7 mouse cellular contexts compared by ENCODE assay signal in genomic region chr8:72320803-72321583, GRCm38 (mm10). TPM values are rescaled to one million over a fixed set of nuclear protein-coding genes. Genes with fewer than 3 reads are reported as not detected.
DNase-seq lines count a peak whose midpoint lies in the region; ATAC-seq lines count a peak whose summit lies in the region.

No protein-coding gene starts in this region.

- peak overlapping the region; percentile 63; the same call in 1 of the 2 replicates for H3K4me3 ChIP-seq in midbrain, embryonic 10.5 days
- no peak overlapping the region for H3K4me3 ChIP-seq in midbrain, embryonic 11.5 days (ENCODE audit: low read depth, low read length)
- peak overlapping the region; percentile 77 to 89 for H3K4me3 ChIP-seq in heart, embryonic 14.5 days (ENCODE audit: control insufficient read depth in 1 of 2, insufficient read depth in 1 of 2, low read depth in 1 of 2, low read length in 2 of 2)
- H3K4me3 ChIP-seq in limb, embryonic 15.5 days: peak overlapping the region; percentile 68

- ATAC-seq in midbrain, embryonic 11.5 days (ENCODE audit: low FRiP score): no peak
- ATAC-seq in heart, embryonic 14.5 days (ENCODE audit: insufficient number of reproducible peaks, insufficient read depth, low FRiP score, low read depth): no peak
- ATAC-seq in limb, embryonic 15.5 days (ENCODE audit: insufficient number of reproducible peaks, low FRiP score, low TSS enrichment, low read depth): no peak

- H3K9ac ChIP-seq in midbrain, embryonic 11.5 days (ENCODE audit: low read length): no peak overlapping the region
- peak overlapping the region; percentile 86 for H3K9ac ChIP-seq in heart, embryonic 14.5 days (ENCODE audit: low read length)
- H3K9ac ChIP-seq in limb, embryonic 15.5 days: no peak overlapping the region

- WGBS in midbrain, embryonic 10.5 days: 63% methylated on average over 25 of the region's 25 CpGs
- WGBS in midbrain, embryonic 11.5 days: 64% methylated on average over 25 of the region's 25 CpGs
- WGBS in heart, embryonic 14.5 days: 59% methylated on average over 25 of the region's 25 CpGs
- 48% methylated on average over 25 of the region's 25 CpGs for WGBS in limb, embryonic 15.5 days

- no peaks in the 10 kb centered on the region for H3K36me3 ChIP-seq in midbrain, embryonic 10.5 days
- H3K36me3 ChIP-seq in midbrain, embryonic 11.5 days (ENCODE audit: control insufficient read depth, insufficient read depth, low read length): no peaks in the 10 kb centered on the region
- peaks cover 19% of the 10 kb centered on the region for H3K36me3 ChIP-seq in heart, embryonic 14.5 days (ENCODE audit: control insufficient read depth, insufficient read depth, low read length)
- peaks cover 3% of the 10 kb centered on the region; the same call in 1 of the 2 replicates for H3K36me3 ChIP-seq in limb, embryonic 15.5 days
- peaks cover 35% of the 10 kb centered on the region for H3K36me3 ChIP-seq in splenic B cell, adult 2 months (ENCODE audit: control insufficient read depth, insufficient read depth, low read length, poor library complexity, severe bottlenecking)

- no peak overlapping the region for H3K4me2 ChIP-seq in midbrain, embryonic 11.5 days
- H3K4me2 ChIP-seq in heart, embryonic 14.5 days (ENCODE audit: low read length): peak overlapping the region; percentile 90
- H3K4me2 ChIP-seq in limb, embryonic 15.5 days: peak overlapping the region; percentile 94

- no peaks in the 10 kb centered on the region for H3K9me3 ChIP-seq in midbrain, embryonic 10.5 days (replicated peaks)
- H3K9me3 ChIP-seq in midbrain, embryonic 11.5 days (ENCODE audit: control insufficient read depth, low read length): no peaks in the 10 kb centered on the region
- H3K9me3 ChIP-seq in heart, embryonic 14.5 days (ENCODE audit: control insufficient read depth, low read length): no peaks in the 10 kb centered on the region
- no peaks in the 10 kb centered on the region for H3K9me3 ChIP-seq in limb, embryonic 15.5 days

- H3K4me1 ChIP-seq in midbrain, embryonic 10.5 days: peaks cover 38% of the 10 kb centered on the region
- peaks cover 14% of the 10 kb centered on the region for H3K4me1 ChIP-seq in midbrain, embryonic 11.5 days (ENCODE audit: control insufficient read depth, insufficient read depth, low read length)
- H3K4me1 ChIP-seq in heart, embryonic 14.5 days (ENCODE audit: control insufficient read depth in 2 of 2, insufficient read depth in 2 of 2, low read length in 2 of 2): peaks cover 18 to 27% of the 10 kb centered on the region in 2 experiments
- H3K4me1 ChIP-seq in limb, embryonic 15.5 days: peaks cover 48% of the 10 kb centered on the region

- peaks cover 63% of the 10 kb centered on the region for H3K27me3 ChIP-seq in midbrain, embryonic 10.5 days (ENCODE audit: low read depth, poor library complexity, severe bottlenecking)
- peaks cover 33% of the 10 kb centered on the region for H3K27me3 ChIP-seq in midbrain, embryonic 11.5 days (ENCODE audit: control insufficient read depth, insufficient read depth, low read length)
- no peaks in the 10 kb centered on the region for H3K27me3 ChIP-seq in heart, embryonic 14.5 days (ENCODE audit: control insufficient read depth, insufficient read depth, low read length)
- H3K27me3 ChIP-seq in limb, embryonic 15.5 days: peaks cover 25% of the 10 kb centered on the region
- H3K27me3 ChIP-seq in splenic B cell, adult 2 months (ENCODE audit: control insufficient read depth, insufficient read depth, low read length, poor library complexity, severe bottlenecking): no peaks in the 10 kb centered on the region

- no peak for DNase-seq in midbrain, embryonic 10.5 days (ENCODE audit: low spot score)
- no peak for DNase-seq in midbrain, embryonic 11.5 days (ENCODE audit: low spot score, missing footprints)
- peak; percentile 63 for DNase-seq in splenic B cell, adult 2 months (ENCODE audit: low read depth, low spot score)
- DNase-seq in embryo, embryonic 9.5 days (ENCODE audit: extremely low spot score): no peak
- DNase-seq in MN1 (ENCODE audit: low spot score): no peak

- H3K27ac ChIP-seq in midbrain, embryonic 10.5 days (replicated peaks): no peak overlapping the region
- no peak overlapping the region for H3K27ac ChIP-seq in midbrain, embryonic 11.5 days (ENCODE audit: low read depth, low read length)
- 0 out of 4 replicates have a peak overlapping the region, but pooled peaks of 1 of the 2 experiments have one; percentile 1 for H3K27ac ChIP-seq in heart, embryonic 14.5 days (replicated peaks in 1 of 2; ENCODE audit: control insufficient read depth in 1 of 2, insufficient read depth in 1 of 2, low read depth in 2 of 2, low read length in 2 of 2)
- H3K27ac ChIP-seq in limb, embryonic 15.5 days: no peak overlapping the region

RNA-seq across cellular contexts. Expression of gene Klf2, which starts 2.2 kb away (rescaled TPM):
- 4.0 and 4.1 TPM in 2 replicates for polyA plus RNA-seq in midbrain, embryonic 10.5 days (2016; fragmentation: Nextera tagmentation; extraction: Ambion mirVana)
- polyA plus RNA-seq in midbrain, embryonic 11.5 days (2014; fragmentation: Nextera tagmentation; extraction: Ambion mirVana): 5.0 and 6.5 TPM in 2 replicates
- polyA plus RNA-seq in heart, embryonic 14.5 days (2014; fragmentation: Nextera tagmentation; extraction: Ambion mirVana): 22.0 and 24.1 TPM in 2 replicates
- polyA plus RNA-seq in limb, embryonic 15.5 days (2015; fragmentation: Nextera tagmentation; extraction: Ambion mirVana): 14.8 and 16.3 TPM in 2 replicates

RNA-seq across cellular contexts. Expression of gene Gm10282, which starts 15.9 kb away (rescaled TPM):
- 38.0 and 38.7 TPM in 2 replicates for polyA plus RNA-seq in midbrain, embryonic 10.5 days (2016; fragmentation: Nextera tagmentation; extraction: Ambion mirVana)
- 39.3 and 42.3 TPM in 2 replicates for polyA plus RNA-seq in midbrain, embryonic 11.5 days (2014; fragmentation: Nextera tagmentation; extraction: Ambion mirVana)
- 17.9 and 18.1 TPM in 2 replicates for polyA plus RNA-seq in heart, embryonic 14.5 days (2014; fragmentation: Nextera tagmentation; extraction: Ambion mirVana)
- 19.9 and 20.1 TPM in 2 replicates for polyA plus RNA-seq in limb, embryonic 15.5 days (2015; fragmentation: Nextera tagmentation; extraction: Ambion mirVana)
